Mouse (Mus musculus) stomach, embryonic 16.5 days (tissue): ENCODE data around the gene Pard3b. TPM values are rescaled to one million over a fixed set of nuclear protein-coding genes. Genes with fewer than 3 reads are reported as not detected.

ENCODE experiments used
- ATAC-seq: fragments of 200-750 bp; cut with Nextera tagmentation; 2 replicates; pipeline ENCODE4 v1.8.0; 2017; ENCODE audit warnings: moderate number of reproducible peaks, moderate TSS enrichment; ENCODE audit not compliant: insufficient read depth, low FRiP score
- H3K27ac ChIP-seq: fragments of 300-500 bp; sonication (generic); 2 replicates; pipeline ENCODE4 v1.5.1; 2014; ENCODE audit warnings: low read length
- H3K27me3 ChIP-seq: fragments of 300-500 bp; sonication (generic); 2 replicates; pipeline ENCODE4 v1.6.1; 2014; ENCODE audit warnings: low read length, control low read depth, mixed read lengths; ENCODE audit not compliant: control insufficient read depth, insufficient read depth
- H3K36me3 ChIP-seq: fragments of 300-500 bp; sonication (generic); 2 replicates; pipeline ENCODE4 v1.6.1; 2014; ENCODE audit warnings: low read length; ENCODE audit not compliant: control insufficient read depth, insufficient read depth
- H3K4me1 ChIP-seq: fragments of 300-500 bp; sonication (generic); 2 replicates; pipeline ENCODE4 v1.6.1; 2014; ENCODE audit warnings: low read length, control low read depth, mixed read lengths; ENCODE audit not compliant: control insufficient read depth, insufficient read depth
- H3K4me2 ChIP-seq: fragments of 300-500 bp; sonication (generic); 2 replicates; pipeline ENCODE4 v1.6.1; 2014; ENCODE audit warnings: low read depth, low read length, mixed read lengths
- H3K4me3 ChIP-seq: fragments of 300-500 bp; sonication (generic); replicated peaks from 2 replicates; pipeline ENCODE4 v1.5.1; 2014; ENCODE audit warnings: mild to moderate bottlenecking, low read length
- H3K9ac ChIP-seq: fragments of 300-500 bp; sonication (generic); 2 replicates; pipeline ENCODE4 v1.6.1; 2014; ENCODE audit warnings: low read length
- H3K9me3 ChIP-seq: fragments of 300-500 bp; sonication (generic); replicated peaks from 2 replicates; pipeline ENCODE4 v1.6.1; 2016; ENCODE audit warnings: low read length, control low read depth; ENCODE audit not compliant: control insufficient read depth
- WGBS: fragments of 180-500 bp; shearing (Covaris S2); extraction: QIAGEN DNeasy Blood & Tissue Kit; methylation state at CpG from one replicate; pipeline ENCODE4 v1.1.7; 2014; 5-methylcytosine and 5-hydroxymethylcytosine counted together
- polyA plus RNA-seq: library from polyadenylated mRNA; unstranded; fragments of >200 nt; fragmentation: Nextera tagmentation; extraction: Ambion mirVana; gene quantifications from 2 replicates; pipeline ENCODE4 v1.2.1, GENCODE M21; 2015

Pard3b gene
- polyA plus RNA-seq, 1 experiment from 2014 or later, result 15.7 TPM

GRCm38 (mm10) chr1:61879706-61880470 is 241.3 kb downstream of the Pard3b start:
- no peak for ATAC-seq

GRCm38 (mm10) chr1:61896048-61896447 is 257.4 kb downstream of the Pard3b start:
- no peak for ATAC-seq
- H3K9me3 ChIP-seq, result no peaks in the 10 kb centered on the region
- H3K4me3 ChIP-seq, result no peak overlapping the region
- no peak overlapping the region for H3K9ac ChIP-seq
- no peak overlapping the region for H3K27ac ChIP-seq
- no peak overlapping the region for H3K4me2 ChIP-seq
- H3K4me1 ChIP-seq, result no peaks in the 10 kb centered on the region
- 84% methylated on average over 4 of the region's 4 CpGs for WGBS
- no peaks in the 10 kb centered on the region for H3K36me3 ChIP-seq
- H3K27me3 ChIP-seq, result no peaks in the 10 kb centered on the region

More at GRCm38 (mm10) chr1:61879706-61880470, 241.3 kb downstream of the Pard3b start:
- no peak overlapping the region for H3K27ac ChIP-seq
- no peaks in the 10 kb centered on the region for H3K4me1 ChIP-seq
- no peaks in the 10 kb centered on the region for H3K9me3 ChIP-seq
- H3K27me3 ChIP-seq, result no peaks in the 10 kb centered on the region
- H3K4me2 ChIP-seq, result no peak overlapping the region
- H3K9ac ChIP-seq, result no peak overlapping the region
- 76% methylated on average over 6 of the region's 6 CpGs for WGBS
- no peaks in the 10 kb centered on the region for H3K36me3 ChIP-seq
- H3K4me3 ChIP-seq, result no peak overlapping the region

GRCm38 (mm10) chr1:61903271-61904007 is 264.8 kb downstream of the Pard3b start:
- Histone ChIP-seq H3K27me3 (no peaks in the 10 kb centered on the region), H3K4me3 (no peak overlapping the region), H3K4me2 (no peak overlapping the region), H3K9me3 (no peaks in the 10 kb centered on the region), H3K4me1 (peaks cover 3% of the 10 kb centered on the region; the same call in 1 of the 2 replicates), H3K36me3 (no peaks in the 10 kb centered on the region), H3K27ac (no peak overlapping the region), H3K9ac (no peak overlapping the region)
- no peak for ATAC-seq
- WGBS, result 57% methylated on average over 4 of the region's 4 CpGs

- H3K27ac ChIP-seq, result no peak overlapping the region
- H3K4me3 ChIP-seq, result no peak overlapping the region
- H3K27me3 ChIP-seq, result no peaks in the 10 kb centered on the region
- H3K36me3 ChIP-seq, result no peaks in the 10 kb centered on the region
- WGBS, result 52% methylated on average over 4 of the region's 4 CpGs
- no peak overlapping the region for H3K4me2 ChIP-seq
- H3K4me1 ChIP-seq, result peaks cover 3% of the 10 kb centered on the region; the same call in 1 of the 2 replicates
- H3K9me3 ChIP-seq, result no peaks in the 10 kb centered on the region
- ATAC-seq, result peak; percentile 66; the same call in 1 of the 2 replicates
- H3K9ac ChIP-seq, result no peak overlapping the region
Observed at GRCm38 (mm10) chr1:61904036-61904435, 265.4 kb downstream of the Pard3b start.

- Histone ChIP-seq H3K36me3 (no peaks in the 10 kb centered on the region), H3K9ac (no peak overlapping the region), H3K4me1 (no peaks in the 10 kb centered on the region), H3K4me2 (no peak overlapping the region), H3K4me3 (no peak overlapping the region), H3K9me3 (no peaks in the 10 kb centered on the region), H3K27ac (no peak overlapping the region), H3K27me3 (no peaks in the 10 kb centered on the region)
- 73% methylated on average over 2 of the region's 2 CpGs for WGBS
- ATAC-seq, result no peak
Observed at GRCm38 (mm10) chr1:61912931-61913330, 274.3 kb downstream of the Pard3b start.

GRCm38 (mm10) chr1:61924958-61925357 is 286.3 kb downstream of the Pard3b start:
- H3K9me3 ChIP-seq, result no peaks in the 10 kb centered on the region
- no peak overlapping the region for H3K4me3 ChIP-seq
- H3K9ac ChIP-seq, result no peak overlapping the region
- 17% methylated on average over 2 of the region's 2 CpGs for WGBS
- no peaks in the 10 kb centered on the region for H3K36me3 ChIP-seq
- no peak overlapping the region for H3K27ac ChIP-seq
- peaks cover 15% of the 10 kb centered on the region; the same call in 1 of the 2 replicates for H3K4me1 ChIP-seq
- no peak for ATAC-seq
- H3K4me2 ChIP-seq, result no peak overlapping the region
- no peaks in the 10 kb centered on the region for H3K27me3 ChIP-seq

- Histone ChIP-seq H3K4me1 (peaks cover 15% of the 10 kb centered on the region; the same call in 1 of the 2 replicates), H3K27ac (no peak overlapping the region), H3K27me3 (no peaks in the 10 kb centered on the region), H3K4me2 (no peak overlapping the region), H3K9ac (no peak overlapping the region), H3K4me3 (no peak overlapping the region), H3K36me3 (no peaks in the 10 kb centered on the region), H3K9me3 (no peaks in the 10 kb centered on the region)
- WGBS, result 73% methylated on average over 5 of the region's 5 CpGs
- no peak for ATAC-seq
Observed at GRCm38 (mm10) chr1:61925541-61925940, 286.9 kb downstream of the Pard3b start.

GRCm38 (mm10) chr1:61928131-61928761 is 289.6 kb downstream of the Pard3b start:
- Histone ChIP-seq H3K9me3 (no peaks in the 10 kb centered on the region), H3K4me3 (no peak overlapping the region), H3K9ac (no peak overlapping the region), H3K27me3 (no peaks in the 10 kb centered on the region), H3K4me2 (no peak overlapping the region), H3K27ac (no peak overlapping the region), H3K36me3 (no peaks in the 10 kb centered on the region), H3K4me1 (peaks cover 15% of the 10 kb centered on the region; the same call in 1 of the 2 replicates)
- ATAC-seq, result no peak
- WGBS, result 58% methylated on average over 7 of the region's 7 CpGs

GRCm38 (mm10) chr1:61933574-61933973 is 294.9 kb downstream of the Pard3b start:
- 70% methylated on average over 2 of the region's 2 CpGs for WGBS

More at GRCm38 (mm10) chr1:61933574-61933973, 294.9 kb downstream of the Pard3b start:
- Histone ChIP-seq H3K27ac (no peak overlapping the region), H3K4me1 (no peaks in the 10 kb centered on the region), H3K4me3 (no peak overlapping the region), H3K4me2 (no peak overlapping the region), H3K36me3 (no peaks in the 10 kb centered on the region), H3K9me3 (no peaks in the 10 kb centered on the region), H3K9ac (no peak overlapping the region), H3K27me3 (no peaks in the 10 kb centered on the region)
- ATAC-seq, result no peak
